Mouse (Mus musculus): ENCODE data around the gene Rrp9. TPM values are rescaled to one million over a fixed set of nuclear protein-coding genes. Genes with fewer than 3 reads are reported as not detected.

The Rrp9 gene
- 35.0 and 43.5 TPM in 2 replicates for polyA plus RNA-seq (2014; fragmentation: Nextera tagmentation; extraction: Ambion mirVana)

GRCm38 (mm10) chr9:106475663-106476001 is at the start of gene Rrp9:
TSS of gene Rrp9 (plus strand) at chr9:106475963.
- Histone ChIP-seq H3K27me3 (replicated peaks; ENCODE audit: control insufficient read depth, insufficient read depth, low read length) (no peaks in the 10 kb centered on the region), H3K4me2 (ENCODE audit: low read depth, low read length) (peak within 1 kb of the TSS; percentile 92), H3K4me3 (ENCODE audit: low read depth, low read length) (peak within 1 kb of the TSS; percentile 74), H3K9me3 (ENCODE audit: control insufficient read depth, low read length) (no peaks in the 10 kb centered on the region), H3K27ac (replicated peaks; ENCODE audit: low read depth, low read length) (peak within 1 kb of the TSS; percentile 76), H3K9ac (ENCODE audit: low read depth, low read length) (peak within 1 kb of the TSS; percentile 39), H3K4me1 (ENCODE audit: control insufficient read depth, insufficient read depth, low read length) (peaks cover 10% of the 10 kb centered on the region), H3K36me3 (ENCODE audit: control insufficient read depth, insufficient read depth, low read length) (0 out of 2 replicates have a peak, but pooled peaks cover 10% of the 10 kb centered on the region)
- ATAC-seq (ENCODE audit: low read depth) (no peak), DNase-seq (ENCODE audit: low spot score) (no peak)
- WGBS: 86% methylated on average over 10 of the region's 10 CpGs

GRCm38 (mm10) chr9:106428719-106429220 is 47.0 kb upstream of the Rrp9 start:
- H3K27me3 ChIP-seq (replicated peaks; ENCODE audit: control insufficient read depth, insufficient read depth, low read length): no peaks in the 10 kb centered on the region
- H3K36me3 ChIP-seq (ENCODE audit: control insufficient read depth, insufficient read depth, low read length): peaks cover 32% of the 10 kb centered on the region
- peak overlapping the region; percentile 66 for H3K9ac ChIP-seq (ENCODE audit: low read depth, low read length)
- WGBS: 15% methylated on average over 11 of the region's 11 CpGs
- DNase-seq (ENCODE audit: low spot score): no peak
- H3K4me2 ChIP-seq (ENCODE audit: low read depth, low read length): peak overlapping the region; percentile 72
- H3K27ac ChIP-seq (replicated peaks; ENCODE audit: low read depth, low read length): peak overlapping the region; percentile 93
- H3K4me3 ChIP-seq (ENCODE audit: low read depth, low read length): peak overlapping the region; percentile 67
- 0 out of 2 replicates have a peak, but pooled peaks cover 4% of the 10 kb centered on the region for H3K4me1 ChIP-seq (ENCODE audit: control insufficient read depth, insufficient read depth, low read length)
- ATAC-seq (ENCODE audit: low read depth): peak; percentile 66
- H3K9me3 ChIP-seq (ENCODE audit: control insufficient read depth, low read length): no peaks in the 10 kb centered on the region

GRCm38 (mm10) chr9:106429221-106430014 is 46.3 kb upstream of the Rrp9 start, which contains the start of gene Rpl29:
TSS of gene Rpl29 (plus strand) at chr9:106429454.
- DNase-seq (ENCODE audit: low spot score): peak; percentile 99
- H3K27ac ChIP-seq (replicated peaks; ENCODE audit: low read depth, low read length): peak within 1 kb of the TSS; percentile 93
- peak within 1 kb of the TSS; percentile 94 for H3K9ac ChIP-seq (ENCODE audit: low read depth, low read length)
- ATAC-seq (ENCODE audit: low read depth): peak; percentile 91
- H3K4me1 ChIP-seq (ENCODE audit: control insufficient read depth, insufficient read depth, low read length): 0 out of 2 replicates have a peak, but pooled peaks cover 4% of the 10 kb centered on the region
- no peaks in the 10 kb centered on the region for H3K27me3 ChIP-seq (replicated peaks; ENCODE audit: control insufficient read depth, insufficient read depth, low read length)
- peak within 1 kb of the TSS; percentile 89 for H3K4me2 ChIP-seq (ENCODE audit: low read depth, low read length)
- H3K4me3 ChIP-seq (ENCODE audit: low read depth, low read length): peak within 1 kb of the TSS; percentile 67
- H3K9me3 ChIP-seq (ENCODE audit: control insufficient read depth, low read length): no peaks in the 10 kb centered on the region
- H3K36me3 ChIP-seq (ENCODE audit: control insufficient read depth, insufficient read depth, low read length): peaks cover 32% of the 10 kb centered on the region
- WGBS: under 1% methylated on average over 46 of the region's 55 CpGs

- peak overlapping the region; percentile 67 for H3K4me3 ChIP-seq (ENCODE audit: low read depth, low read length)
- H3K4me2 ChIP-seq (ENCODE audit: low read depth, low read length): peak overlapping the region; percentile 89
- ATAC-seq (ENCODE audit: low read depth): no peak
- H3K27ac ChIP-seq (replicated peaks; ENCODE audit: low read depth, low read length): peak overlapping the region; percentile 93
- 2% methylated on average over 4 of the region's 4 CpGs for WGBS
- H3K36me3 ChIP-seq (ENCODE audit: control insufficient read depth, insufficient read depth, low read length): peaks cover 32% of the 10 kb centered on the region
- H3K9me3 ChIP-seq (ENCODE audit: control insufficient read depth, low read length): no peaks in the 10 kb centered on the region
- no peak for DNase-seq (ENCODE audit: low spot score)
- 0 out of 2 replicates have a peak, but pooled peaks cover 4% of the 10 kb centered on the region for H3K4me1 ChIP-seq (ENCODE audit: control insufficient read depth, insufficient read depth, low read length)
- no peaks in the 10 kb centered on the region for H3K27me3 ChIP-seq (replicated peaks; ENCODE audit: control insufficient read depth, insufficient read depth, low read length)
- H3K9ac ChIP-seq (ENCODE audit: low read depth, low read length): peak overlapping the region; percentile 94
Measured at GRCm38 (mm10) chr9:106430015-106430264, 45.8 kb upstream of the Rrp9 start.

- Histone ChIP-seq H3K4me3 (ENCODE audit: low read depth, low read length) (no peak overlapping the region), H3K9ac (ENCODE audit: low read depth, low read length) (no peak overlapping the region), H3K9me3 (ENCODE audit: control insufficient read depth, low read length) (no peaks in the 10 kb centered on the region), H3K27ac (replicated peaks; ENCODE audit: low read depth, low read length) (no peak overlapping the region), H3K27me3 (replicated peaks; ENCODE audit: control insufficient read depth, insufficient read depth, low read length) (no peaks in the 10 kb centered on the region), H3K36me3 (ENCODE audit: control insufficient read depth, insufficient read depth, low read length) (peaks cover 32% of the 10 kb centered on the region), H3K4me2 (ENCODE audit: low read depth, low read length) (no peak overlapping the region), H3K4me1 (ENCODE audit: control insufficient read depth, insufficient read depth, low read length) (peaks cover 18% of the 10 kb centered on the region)
- DNase-seq (ENCODE audit: low spot score) (no peak), ATAC-seq (ENCODE audit: low read depth) (no peak)
- WGBS: 73% methylated on average over 6 of the region's 7 CpGs
Measured at GRCm38 (mm10) chr9:106433389-106433788, 42.4 kb upstream of the Rrp9 start.

GRCm38 (mm10) chr9:106436566-106436965 is 39.2 kb upstream of the Rrp9 start:
- H3K9me3 ChIP-seq (ENCODE audit: control insufficient read depth, low read length): no peaks in the 10 kb centered on the region
- H3K4me1 ChIP-seq (ENCODE audit: control insufficient read depth, insufficient read depth, low read length): peaks cover 20% of the 10 kb centered on the region
- no peak overlapping the region for H3K27ac ChIP-seq (replicated peaks; ENCODE audit: low read depth, low read length)
- 78% methylated on average over 9 of the region's 9 CpGs for WGBS
- no peak for DNase-seq (ENCODE audit: low spot score)
- no peak overlapping the region for H3K4me3 ChIP-seq (ENCODE audit: low read depth, low read length)
- no peak overlapping the region; the same call in 1 of the 2 replicates for H3K9ac ChIP-seq (ENCODE audit: low read depth, low read length)
- H3K36me3 ChIP-seq (ENCODE audit: control insufficient read depth, insufficient read depth, low read length): peaks cover 22% of the 10 kb centered on the region
- no peaks in the 10 kb centered on the region for H3K27me3 ChIP-seq (replicated peaks; ENCODE audit: control insufficient read depth, insufficient read depth, low read length)
- H3K4me2 ChIP-seq (ENCODE audit: low read depth, low read length): no peak overlapping the region
- ATAC-seq (ENCODE audit: low read depth): no peak

- DNase-seq (ENCODE audit: low spot score) (no peak), ATAC-seq (ENCODE audit: low read depth) (no peak)
- peaks cover 6% of the 10 kb centered on the region; the same call in 1 of the 2 replicates for H3K36me3 ChIP-seq (ENCODE audit: control insufficient read depth, insufficient read depth, low read length)
- no peaks in the 10 kb centered on the region for H3K9me3 ChIP-seq (ENCODE audit: control insufficient read depth, low read length)
- H3K27me3 ChIP-seq (replicated peaks; ENCODE audit: control insufficient read depth, insufficient read depth, low read length): no peaks in the 10 kb centered on the region
- no peak overlapping the region for H3K4me2 ChIP-seq (ENCODE audit: low read depth, low read length)
- no peak overlapping the region for H3K4me3 ChIP-seq (ENCODE audit: low read depth, low read length)
- WGBS: 75% methylated on average over 5 of the region's 5 CpGs
- H3K27ac ChIP-seq (replicated peaks; ENCODE audit: low read depth, low read length): no peak overlapping the region
- peaks cover 21% of the 10 kb centered on the region for H3K4me1 ChIP-seq (ENCODE audit: control insufficient read depth, insufficient read depth, low read length)
- no peak overlapping the region for H3K9ac ChIP-seq (ENCODE audit: low read depth, low read length)
Measured at GRCm38 (mm10) chr9:106442680-106443079, 33.1 kb upstream of the Rrp9 start.

- Histone ChIP-seq H3K27ac (replicated peaks; ENCODE audit: low read depth, low read length) (no peak overlapping the region), H3K36me3 (ENCODE audit: control insufficient read depth, insufficient read depth, low read length) (peaks cover 6% of the 10 kb centered on the region; the same call in 1 of the 2 replicates), H3K4me2 (ENCODE audit: low read depth, low read length) (no peak overlapping the region), H3K4me3 (ENCODE audit: low read depth, low read length) (no peak overlapping the region), H3K4me1 (ENCODE audit: control insufficient read depth, insufficient read depth, low read length) (peaks cover 20% of the 10 kb centered on the region), H3K9me3 (ENCODE audit: control insufficient read depth, low read length) (no peaks in the 10 kb centered on the region), H3K9ac (ENCODE audit: low read depth, low read length) (no peak overlapping the region), H3K27me3 (replicated peaks; ENCODE audit: control insufficient read depth, insufficient read depth, low read length) (no peaks in the 10 kb centered on the region)
- ATAC-seq (ENCODE audit: low read depth): no peak
- 70% methylated on average over 4 of the region's 4 CpGs for WGBS
- DNase-seq (ENCODE audit: low spot score): no peak
Measured at GRCm38 (mm10) chr9:106444836-106445235, 30.9 kb upstream of the Rrp9 start.
